Mouse (Mus musculus): Measurements from ENCODE around the gene Tmem94. TPM values are rescaled to one million over a fixed set of nuclear protein-coding genes. Genes with fewer than 3 reads are reported as not detected.
A peak's percentile ranks its signal among the peaks of the same experiment; 100 is the strongest.

Tmem94 gene
- polyA plus RNA-seq, 1 experiment, result 42.0 TPM

GRCm38 (mm10) chr11:115811381-115812093, 46.3 kb downstream of the Tmem94 start:
- TF ChIP-seq POLR2A (IDR thresholded peaks at IDR 0.05; ENCODE audit: low read depth, low read length) (no peak), CTCF (IDR thresholded peaks at IDR 0.05; ENCODE audit: extremely low read depth, insufficient read depth, insufficient read length, insufficient replicate concordance) (no peak)
- 91% methylated on average over 20 of the region's 20 CpGs for WGBS
- Histone ChIP-seq H3K4me1 (ENCODE audit: control insufficient read depth, insufficient read depth, insufficient read length) (peaks cover 10% of the 10 kb centered on the region), H3K4me3 (ENCODE audit: extremely low read depth, insufficient read depth, insufficient read length) (no peak overlapping the region), H3K27me3 (ENCODE audit: control insufficient read depth, insufficient read depth, low read length) (no peaks in the 10 kb centered on the region), H3K36me3 (ENCODE audit: control insufficient read depth, insufficient read depth, low read length) (no peaks in the 10 kb centered on the region; the same call in 1 of the 2 replicates), H3K27ac (ENCODE audit: insufficient read depth, low read length) (no peak overlapping the region)
- no peak for DNase-seq (ENCODE audit: low read depth in 1 of 2, low spot score in 2 of 2)

DNA sequence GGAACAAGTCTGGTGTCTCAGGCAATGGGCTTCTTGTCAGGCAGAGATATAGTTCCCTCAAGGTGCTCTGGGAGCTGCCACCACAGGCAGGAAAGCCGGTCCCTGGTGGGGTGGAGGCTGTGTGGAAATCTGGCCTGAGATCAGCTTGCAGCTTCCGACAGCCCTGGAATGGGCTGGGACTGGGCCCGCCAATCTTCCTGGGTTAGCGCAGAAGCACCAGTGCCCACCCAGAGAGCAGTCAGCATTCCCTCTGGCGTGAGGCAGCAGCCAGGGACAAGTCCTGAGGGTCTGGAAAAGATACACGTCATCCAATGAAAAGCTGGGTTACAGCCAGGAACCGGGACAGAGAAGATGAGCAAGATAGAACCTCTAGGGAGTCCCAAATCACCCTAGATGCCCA, 46.9 kb downstream of the Tmem94 start:
- no peak overlapping the region for H3K27ac ChIP-seq (ENCODE audit: insufficient read depth, low read length)

GRCm38 (mm10) chr11:115812533-115813420, 47.5 kb downstream of the Tmem94 start:
- DNase-seq (ENCODE audit: low read depth in 1 of 2, low spot score in 2 of 2), result peak in 1 of 2 experiments; percentile 12
- TF ChIP-seq CTCF (IDR thresholded peaks at IDR 0.05; ENCODE audit: extremely low read depth, insufficient read depth, insufficient read length, insufficient replicate concordance), result no peak
- TF ChIP-seq POLR2A (IDR thresholded peaks at IDR 0.05; ENCODE audit: low read depth, low read length), result no peak
- Histone ChIP-seq H3K27me3 (ENCODE audit: control insufficient read depth, insufficient read depth, low read length) (no peaks in the 10 kb centered on the region), H3K27ac (ENCODE audit: insufficient read depth, low read length) (peak overlapping the region; percentile 55), H3K36me3 (ENCODE audit: control insufficient read depth, insufficient read depth, low read length) (no peaks in the 10 kb centered on the region; the same call in 1 of the 2 replicates), H3K4me3 (ENCODE audit: extremely low read depth, insufficient read depth, insufficient read length) (peak overlapping the region; percentile 61), H3K4me1 (ENCODE audit: control insufficient read depth, insufficient read depth, insufficient read length) (peaks cover 10% of the 10 kb centered on the region)
- WGBS, result 16% methylated on average over 28 of the region's 28 CpGs

More for the DNA sequence above, 46.9 kb downstream of the Tmem94 start:
- no peaks in the 10 kb centered on the region; the same call in 1 of the 2 replicates for H3K36me3 ChIP-seq (ENCODE audit: control insufficient read depth, insufficient read depth, low read length)
- no peak for DNase-seq (ENCODE audit: low read depth in 1 of 2, low spot score in 2 of 2)
- no peak for TF ChIP-seq CTCF (IDR thresholded peaks at IDR 0.05; ENCODE audit: extremely low read depth, insufficient read depth, insufficient read length, insufficient replicate concordance)
- TF ChIP-seq POLR2A (IDR thresholded peaks at IDR 0.05; ENCODE audit: low read depth, low read length), result no peak
- no peak overlapping the region; the same call in 1 of the 2 replicates for H3K4me3 ChIP-seq (ENCODE audit: extremely low read depth, insufficient read depth, insufficient read length)
- H3K27me3 ChIP-seq (ENCODE audit: control insufficient read depth, insufficient read depth, low read length), result no peaks in the 10 kb centered on the region
- WGBS, result 85% methylated on average over 7 of the region's 7 CpGs
- peaks cover 10% of the 10 kb centered on the region for H3K4me1 ChIP-seq (ENCODE audit: control insufficient read depth, insufficient read depth, insufficient read length)

- under 1% methylated on average over 43 of the region's 44 CpGs for WGBS
- Histone ChIP-seq H3K27me3 (ENCODE audit: control insufficient read depth, insufficient read depth, low read length) (no peaks in the 10 kb centered on the region), H3K4me3 (ENCODE audit: extremely low read depth, insufficient read depth, insufficient read length) (peak within 1 kb of the TSS; percentile 90), H3K27ac (ENCODE audit: insufficient read depth, low read length) (peak within 1 kb of the TSS; percentile 59), H3K4me1 (ENCODE audit: control insufficient read depth, insufficient read depth, insufficient read length) (peaks cover 10% of the 10 kb centered on the region), H3K36me3 (ENCODE audit: control insufficient read depth, insufficient read depth, low read length) (no peaks in the 10 kb centered on the region; the same call in 1 of the 2 replicates)
- TF ChIP-seq POLR2A (IDR thresholded peaks at IDR 0.05; ENCODE audit: low read depth, low read length) (no peak), CTCF (IDR thresholded peaks at IDR 0.05; ENCODE audit: extremely low read depth, insufficient read depth, insufficient read length, insufficient replicate concordance) (peak; percentile 99)
- DNase-seq (ENCODE audit: low read depth in 1 of 2, low spot score in 2 of 2), result peak; percentile 90 to 93
These were observed 48.5 kb downstream of the Tmem94 start, which contains the start of gene Caskin2 for GRCm38 (mm10) chr11:115813507-115814296. Gene Caskin2 (minus strand): TSS chr11:115813639.

- Histone ChIP-seq H3K4me1 (ENCODE audit: control insufficient read depth, insufficient read depth, insufficient read length) (peaks cover 10% of the 10 kb centered on the region), H3K27me3 (ENCODE audit: control insufficient read depth, insufficient read depth, low read length) (no peaks in the 10 kb centered on the region), H3K36me3 (ENCODE audit: control insufficient read depth, insufficient read depth, low read length) (no peaks in the 10 kb centered on the region; the same call in 1 of the 2 replicates), H3K27ac (ENCODE audit: insufficient read depth, low read length) (peak within 1 kb of the TSS; percentile 59), H3K4me3 (ENCODE audit: extremely low read depth, insufficient read depth, insufficient read length) (peak within 1 kb of the TSS; percentile 90)
- peak; percentile 50 to 86 for DNase-seq (ENCODE audit: low read depth in 1 of 2, low spot score in 2 of 2)
- TF ChIP-seq POLR2A (IDR thresholded peaks at IDR 0.05; ENCODE audit: low read depth, low read length) (peak; percentile 21; the same call in 1 of the 2 replicates), CTCF (IDR thresholded peaks at IDR 0.05; ENCODE audit: extremely low read depth, insufficient read depth, insufficient read length, insufficient replicate concordance) (peak; percentile 1; the same call in 1 of the 2 replicates)
- 1% methylated on average over 84 of the region's 84 CpGs for WGBS
These were observed 49.6 kb downstream of the Tmem94 start, which contains the start of gene Tsen54 for GRCm38 (mm10) chr11:115814605-115815450. Gene Tsen54 (plus strand): TSS chr11:115814724.
